Mouse (Mus musculus): ENCODE measurements around the gene Hkdc1. TPM values are rescaled to one million over a fixed set of nuclear protein-coding genes. Genes with fewer than 3 reads are reported as not detected.

The Hkdc1 gene
- polyA plus RNA-seq, 1 experiment from 2014 or later = 28.5 TPM

DNA sequence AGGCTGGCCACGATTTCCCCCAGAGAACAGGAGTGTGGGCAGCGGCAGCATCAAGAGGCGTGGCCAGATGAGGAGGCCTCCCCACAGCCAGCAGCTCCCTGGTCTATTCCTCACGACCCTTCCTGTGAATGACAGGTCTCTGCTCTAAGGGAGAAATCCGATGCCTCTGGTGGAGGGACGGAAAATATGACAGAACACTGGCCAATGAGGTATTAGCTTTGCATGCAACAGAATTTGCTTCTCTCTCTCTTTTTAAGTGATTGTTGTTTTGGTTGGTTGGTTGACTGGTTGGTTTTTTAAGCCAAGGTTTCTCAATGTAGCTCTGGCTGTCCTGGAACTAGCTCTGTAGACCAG lies 86.9 kb downstream of the Hkdc1 start:
- H3K4me3 ChIP-seq (replicated peaks) = no peak overlapping the region
- H3K36me3 ChIP-seq = no peaks in the 10 kb centered on the region
- WGBS = 27% methylated on average over 6 of the region's 6 CpGs
- no peaks in the 10 kb centered on the region for H3K27me3 ChIP-seq (replicated peaks)
- H3K9me3 ChIP-seq = no peaks in the 10 kb centered on the region
- H3K27ac ChIP-seq = no peak overlapping the region
- H3K9ac ChIP-seq = no peak overlapping the region
- peaks cover 34% of the 10 kb centered on the region for H3K4me1 ChIP-seq (replicated peaks)
- no peak overlapping the region for H3K4me2 ChIP-seq (replicated peaks)
- no peak for ATAC-seq

DNA sequence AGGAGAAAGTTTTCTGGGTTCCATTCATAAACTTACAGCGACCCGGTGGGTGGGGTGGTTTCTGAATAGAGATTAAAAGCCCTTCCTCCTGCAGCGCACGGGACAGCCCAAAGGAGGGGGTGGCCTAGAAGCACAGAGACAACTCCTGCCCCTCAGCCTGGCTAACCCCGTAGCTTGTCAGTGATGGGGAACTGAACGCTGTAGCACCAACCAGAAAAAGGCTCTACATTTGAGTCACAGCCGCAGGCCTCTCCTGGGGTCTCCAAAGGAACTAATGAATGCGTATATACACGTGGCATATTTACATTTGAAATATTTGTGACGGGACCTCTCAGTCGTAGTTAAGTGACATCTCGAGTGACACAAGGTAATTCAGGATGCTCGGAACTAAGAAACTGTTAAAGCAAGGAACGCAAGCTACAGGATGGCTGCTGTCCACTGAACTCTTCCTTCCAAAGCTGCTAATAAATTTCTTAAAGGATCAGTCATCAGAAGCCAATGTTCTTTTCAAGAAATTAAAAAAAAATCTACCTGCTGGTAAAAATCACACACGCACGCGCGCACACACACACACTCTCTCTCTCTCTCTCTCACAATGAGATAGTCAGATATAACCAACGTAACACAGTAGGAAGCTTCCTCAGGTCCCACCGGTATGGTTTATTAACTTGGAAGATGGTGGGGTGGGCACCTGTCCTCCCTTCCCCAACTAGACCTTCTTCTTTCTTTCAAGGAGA lies 87.4 kb downstream of the Hkdc1 start:
- Histone ChIP-seq H3K36me3 (no peaks in the 10 kb centered on the region), H3K27me3 (replicated peaks) (no peaks in the 10 kb centered on the region), H3K9me3 (no peaks in the 10 kb centered on the region), H3K9ac (no peak overlapping the region), H3K4me1 (replicated peaks) (peaks cover 34% of the 10 kb centered on the region), H3K4me3 (replicated peaks) (no peak overlapping the region), H3K4me2 (replicated peaks) (no peak overlapping the region), H3K27ac (no peak overlapping the region)
- WGBS = 66% methylated on average over 20 of the region's 20 CpGs
- ATAC-seq = no peak

DNA sequence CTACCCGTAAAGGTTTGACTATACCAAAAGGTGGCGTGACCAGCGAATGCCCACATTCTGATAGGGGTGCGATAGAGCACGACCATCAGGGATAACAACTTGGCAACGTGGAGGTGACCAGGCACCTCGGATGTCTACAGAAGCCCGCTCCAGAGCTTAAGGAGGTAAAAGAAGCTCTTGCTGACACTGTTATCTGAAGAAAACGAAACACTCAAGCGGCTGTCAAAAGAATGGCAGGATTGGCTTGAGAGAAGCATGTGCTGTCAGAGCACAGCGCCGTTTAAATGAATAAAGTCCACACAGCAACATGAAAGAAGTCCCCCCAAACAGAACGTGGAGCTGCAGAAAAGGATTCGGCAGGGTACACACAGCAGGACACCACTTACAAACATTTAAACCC lies 89.0 kb downstream of the Hkdc1 start:
- Histone ChIP-seq H3K36me3 (no peaks in the 10 kb centered on the region), H3K4me1 (replicated peaks) (peaks cover 22% of the 10 kb centered on the region), H3K4me3 (replicated peaks) (no peak overlapping the region), H3K9me3 (no peaks in the 10 kb centered on the region), H3K9ac (no peak overlapping the region), H3K4me2 (replicated peaks) (no peak overlapping the region), H3K27me3 (replicated peaks) (no peaks in the 10 kb centered on the region), H3K27ac (no peak overlapping the region)
- no peak for ATAC-seq
- WGBS = 80% methylated on average over 14 of the region's 14 CpGs

Other genes with a start within 250 kb of the Hkdc1 start
- 57.0 and 66.9 TPM in 2 replicates for gene Tspan15, start 191.2 kb downstream of the Hkdc1 start, polyA plus RNA-seq (2015; fragmentation: Nextera tagmentation; extraction: Ambion mirVana)
- 0.44 and 0.72 TPM in 2 replicates for gene Tacr2, start 170.1 kb downstream of the Hkdc1 start, polyA plus RNA-seq (2015; fragmentation: Nextera tagmentation; extraction: Ambion mirVana)
- 27.0 and 27.1 TPM in 2 replicates for gene Hk1, start 42.6 kb downstream of the Hkdc1 start, polyA plus RNA-seq (2015; fragmentation: Nextera tagmentation; extraction: Ambion mirVana)
- gene 4930507D05Rik, start 27.0 kb upstream of the Hkdc1 start, polyA plus RNA-seq (2015; fragmentation: Nextera tagmentation; extraction: Ambion mirVana) = 0.57 and 0.77 TPM in 2 replicates
- 31.2 and 33.3 TPM in 2 replicates for gene Supv3l1, start 27.2 kb upstream of the Hkdc1 start, polyA plus RNA-seq (2015; fragmentation: Nextera tagmentation; extraction: Ambion mirVana)
- gene Vps26a, start 64.3 kb upstream of the Hkdc1 start, polyA plus RNA-seq (2015; fragmentation: Nextera tagmentation; extraction: Ambion mirVana) = 107 and 119 TPM in 2 replicates
- gene Srgn, start 105.0 kb upstream of the Hkdc1 start, polyA plus RNA-seq (2015; fragmentation: Nextera tagmentation; extraction: Ambion mirVana) = 11.6 and 15.4 TPM in 2 replicates
- 29.7 and 30.2 TPM in 2 replicates for gene Kif1bp, start 156.0 kb upstream of the Hkdc1 start, polyA plus RNA-seq (2015; fragmentation: Nextera tagmentation; extraction: Ambion mirVana)
- gene Ddx21, start 179.8 kb upstream of the Hkdc1 start, polyA plus RNA-seq (2015; fragmentation: Nextera tagmentation; extraction: Ambion mirVana) = 21.6 and 22.1 TPM in 2 replicates
- 99.8 and 112 TPM in 2 replicates for gene Ddx50, start 228.7 kb upstream of the Hkdc1 start, polyA plus RNA-seq (2015; fragmentation: Nextera tagmentation; extraction: Ambion mirVana)

Measured in intestine, embryonic 15.5 days (tissue).